Mouse (Mus musculus) limb, embryonic 13.5 days (tissue): ENCODE data around the gene Frem3. TPM values are rescaled to one million over a fixed set of nuclear protein-coding genes. Genes with fewer than 3 reads are reported as not detected.
"Not testable (repeated sequence)": the region's sequence is repeated elsewhere in the genome, so short reads cannot be mapped to it uniquely, and the experiment has no call there.

Source experiments
- ATAC-seq: fragments of 200-750 bp; cut with Nextera tagmentation; 2 replicates; pipeline ENCODE4 v1.8.0; 2017; ENCODE audit warnings: low read depth, moderate number of reproducible peaks, moderate TSS enrichment; ENCODE audit not compliant: low FRiP score
- H3K27ac ChIP-seq: fragments of 300-500 bp; sonication (generic); 2 replicates; pipeline ENCODE4 v1.5.1; 2015; ENCODE audit warnings: inconsistent platforms, mild to moderate bottlenecking, moderate library complexity
- H3K27me3 ChIP-seq: fragments of 300-500 bp; sonication (generic); 2 replicates; pipeline ENCODE4 v1.6.1; 2015; ENCODE audit warnings: mild to moderate bottlenecking, inconsistent platforms
- H3K36me3 ChIP-seq: fragments of 300-500 bp; sonication (generic); 2 replicates; pipeline ENCODE4 v1.6.1; 2015; ENCODE audit warnings: inconsistent platforms, mild to moderate bottlenecking, moderate library complexity
- H3K4me1 ChIP-seq: fragments of 300-500 bp; sonication (generic); 2 replicates; pipeline ENCODE4 v1.6.1; 2015; ENCODE audit warnings: inconsistent platforms
- H3K4me2 ChIP-seq: fragments of 300-500 bp; sonication (generic); replicated peaks from 2 replicates; pipeline ENCODE4 v1.6.1; 2015; ENCODE audit warnings: inconsistent platforms, mild to moderate bottlenecking, moderate library complexity
- H3K4me3 ChIP-seq: fragments of 300-500 bp; sonication (generic); 2 replicates; pipeline ENCODE4 v1.5.1; 2015; ENCODE audit warnings: moderate library complexity, mild to moderate bottlenecking, inconsistent platforms
- H3K9ac ChIP-seq: fragments of 300-500 bp; sonication (generic); 2 replicates; pipeline ENCODE4 v1.6.1; 2015; ENCODE audit warnings: mild to moderate bottlenecking, inconsistent platforms
- H3K9me3 ChIP-seq: fragments of 300-500 bp; sonication (generic); 2 replicates; pipeline ENCODE4 v1.6.1; 2016; ENCODE audit warnings: inconsistent platforms
- WGBS: fragments of 180-500 bp; shearing (Covaris S2); methylation state at CpG from one replicate; pipeline ENCODE4 v1.1.7; 2015; 5-methylcytosine and 5-hydroxymethylcytosine counted together
- polyA plus RNA-seq: library from polyadenylated mRNA; unstranded; fragments of >200 nt; fragmentation: Nextera tagmentation; extraction: Ambion mirVana; gene quantifications from 2 replicates; pipeline ENCODE4 v1.2.1, GENCODE M21; 2015

Frem3 gene
- polyA plus RNA-seq, 1 experiment from 2014 or later: 0.10 TPM

DNA sequence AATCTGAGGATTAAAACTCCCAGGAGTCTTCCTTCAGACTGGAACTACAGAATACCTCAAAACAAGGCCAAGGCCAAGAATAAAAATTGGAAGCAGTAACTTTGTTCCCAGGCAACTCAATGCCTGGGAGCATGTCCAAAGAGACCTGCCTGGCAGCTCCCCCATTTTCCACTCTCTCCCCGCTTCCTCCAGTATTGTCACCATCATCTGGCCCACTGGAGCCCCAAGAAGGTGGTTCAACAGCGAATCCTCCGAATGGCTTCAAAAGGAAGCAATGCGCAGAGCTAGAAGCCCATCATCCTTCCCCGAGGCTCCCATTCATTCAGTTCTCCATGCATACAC, 127.1 kb downstream of the Frem3 start:
- no peak for ATAC-seq
- Histone ChIP-seq H3K9me3 (no peaks in the 10 kb centered on the region), H3K4me3 (peak overlapping the region; percentile 95), H3K4me2 (peak overlapping the region; percentile 93), H3K9ac (peak overlapping the region; percentile 95), H3K27ac (peak overlapping the region; percentile 99), H3K27me3 (no peaks in the 10 kb centered on the region), H3K4me1 (peaks cover 8% of the 10 kb centered on the region), H3K36me3 (peaks cover 22% of the 10 kb centered on the region)
- under 1% methylated on average over 5 of the region's 5 CpGs for WGBS

DNA sequence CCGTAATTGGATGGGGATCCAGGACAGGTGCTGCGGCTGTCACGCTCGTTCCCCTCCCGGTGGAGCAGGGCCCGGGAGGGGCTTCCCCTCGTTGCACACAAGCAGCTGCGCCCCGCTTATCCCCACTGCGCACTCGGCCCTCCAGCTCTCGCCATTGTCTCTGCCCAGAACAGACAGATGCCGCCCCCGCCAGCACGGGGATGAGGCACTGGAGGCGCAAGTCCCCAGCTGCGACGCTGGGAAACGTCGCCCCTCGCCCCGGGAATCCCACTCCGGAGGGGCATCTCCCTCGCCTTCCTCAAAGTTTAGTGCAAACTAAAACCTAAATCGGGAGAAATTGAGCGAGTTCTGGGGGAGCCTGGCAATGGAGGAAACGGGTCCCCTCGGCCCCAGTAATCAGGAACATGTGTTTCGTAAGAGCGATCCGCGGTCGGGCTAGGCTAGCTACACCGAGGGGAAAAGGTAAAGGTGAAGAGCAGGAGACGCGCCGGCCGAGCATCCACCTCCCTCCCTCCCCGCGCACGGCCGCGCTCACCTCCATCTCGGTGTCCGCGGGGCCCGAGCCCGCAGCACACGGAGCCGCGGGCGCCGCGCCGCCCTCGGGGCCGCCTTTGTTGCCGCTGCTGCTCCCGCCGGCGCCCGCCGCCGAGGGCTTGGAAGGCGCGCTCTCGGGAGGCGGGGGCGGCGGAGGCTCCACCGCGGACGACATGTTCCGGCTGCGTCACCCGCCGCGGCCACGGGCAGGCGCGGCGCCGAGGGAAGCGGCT, 127.7 kb downstream of the Frem3 start:
- peak overlapping the region; percentile 99 for H3K27ac ChIP-seq
- ATAC-seq: peak; percentile 42
- H3K36me3 ChIP-seq: peaks cover 20% of the 10 kb centered on the region
- H3K4me3 ChIP-seq: peak overlapping the region; percentile 95
- peak overlapping the region; percentile 93 for H3K4me2 ChIP-seq
- H3K4me1 ChIP-seq: peaks cover 8% of the 10 kb centered on the region
- under 1% methylated on average over 77 of the region's 84 CpGs for WGBS
- peak overlapping the region; percentile 95 for H3K9ac ChIP-seq
- H3K9me3 ChIP-seq: no peaks in the 10 kb centered on the region
- H3K27me3 ChIP-seq: no peaks in the 10 kb centered on the region

- WGBS: 2% methylated on average over 76 of the region's 91 CpGs
Measured at GRCm38 (mm10) chr8:80739155-80739924, 128.5 kb downstream of the Frem3 start, which contains the start of gene Smarca5. Smarca5 (minus strand) TSS chr8:80739497.

DNA sequence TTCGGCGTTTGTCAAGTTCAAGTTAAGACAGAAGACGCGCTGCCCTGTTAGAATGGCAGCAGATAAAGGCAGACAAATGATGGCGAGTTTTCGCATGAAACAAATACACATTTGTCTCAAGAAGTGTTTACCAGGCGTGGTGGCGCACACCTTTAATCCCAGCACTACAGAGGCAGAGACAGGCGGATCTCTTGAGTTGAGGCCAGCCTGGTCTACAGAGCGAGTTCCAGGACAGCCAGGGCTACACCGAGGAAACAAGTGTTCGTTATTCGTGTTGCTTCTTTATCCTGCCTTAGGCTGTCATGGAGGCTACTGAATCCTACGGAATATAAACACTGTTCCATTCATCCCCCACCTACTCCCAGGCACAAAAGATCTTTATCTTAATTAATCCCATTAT, 129.1 kb downstream of the Frem3 start:
- 15% methylated on average over 14 of the region's 14 CpGs for WGBS
- peaks cover 8% of the 10 kb centered on the region for H3K4me1 ChIP-seq
- peaks cover 10% of the 10 kb centered on the region for H3K36me3 ChIP-seq
- no peaks in the 10 kb centered on the region for H3K9me3 ChIP-seq
- H3K4me2 ChIP-seq: peak overlapping the region; percentile 64
- ATAC-seq: peak; percentile 42; the same call in 1 of the 2 replicates
- peak overlapping the region; percentile 95 for H3K4me3 ChIP-seq
- peak overlapping the region; percentile 70 for H3K9ac ChIP-seq
- no peaks in the 10 kb centered on the region for H3K27me3 ChIP-seq
- peak overlapping the region; percentile 85 for H3K27ac ChIP-seq

More at GRCm38 (mm10) chr8:80739155-80739924, 128.5 kb downstream of the Frem3 start, which contains the start of gene Smarca5:
- H3K9me3 ChIP-seq, H3K27me3 ChIP-seq, H3K4me1 ChIP-seq: not testable (repeated sequence)
- peak within 1 kb of the TSS; percentile 95 for H3K9ac ChIP-seq
- peak within 1 kb of the TSS; percentile 95 for H3K4me3 ChIP-seq
- peak; percentile 93 for ATAC-seq
- H3K27ac ChIP-seq: peak within 1 kb of the TSS; percentile 99
- peak within 1 kb of the TSS; percentile 93 for H3K4me2 ChIP-seq
- H3K36me3 ChIP-seq: peaks cover 13% of the 10 kb centered on the region

Other genes with a start within 250 kb of the Frem3 start
- gene Gypa, start 117.3 kb upstream of the Frem3 start, polyA plus RNA-seq: 3.3 and 6.6 TPM in 2 replicates
- 78.5 and 80.9 TPM in 2 replicates for gene Smarca5, start 128.4 kb downstream of the Frem3 start, polyA plus RNA-seq